Mouse (Mus musculus) neural tube, embryonic 11.5 days (tissue): ENCODE results near the gene Mbd5. TPM values are rescaled to one million over a fixed set of nuclear protein-coding genes. Genes with fewer than 3 reads are reported as not detected.
"Not testable (repeated sequence)": the region's sequence is repeated elsewhere in the genome, so short reads cannot be mapped to it uniquely, and the experiment has no call there.

Experiments
- ATAC-seq: fragments of 200-750 bp; cut with Nextera tagmentation; 2 replicates; pipeline ENCODE4 v1.8.0; 2017; ENCODE audit warnings: moderate number of reproducible peaks, mild to moderate bottlenecking, moderate TSS enrichment, moderate library complexity; ENCODE audit not compliant: insufficient read depth, low FRiP score, low TSS enrichment
- DNase-seq: peaks from one replicate; pipeline ENCODE4 v3.0.0-alpha.2; 2015; ENCODE audit warnings: low spot score
- H3K27ac ChIP-seq: fragments of 300-500 bp; sonication (generic); 2 replicates; pipeline ENCODE4 v1.5.1; 2014; ENCODE audit warnings: low read depth, mild to moderate bottlenecking, low read length
- H3K27me3 ChIP-seq: fragments of 300-500 bp; sonication (generic); 2 replicates; pipeline ENCODE4 v1.6.1; 2014; ENCODE audit warnings: mild to moderate bottlenecking, low read length, mixed read lengths; ENCODE audit not compliant: control insufficient read depth, insufficient read depth
- H3K36me3 ChIP-seq: fragments of 300-500 bp; sonication (generic); 2 replicates; pipeline ENCODE4 v1.6.1; 2014; ENCODE audit warnings: mild to moderate bottlenecking, low read length, moderate library complexity, mixed read lengths; ENCODE audit not compliant: control insufficient read depth, insufficient read depth
- H3K4me1 ChIP-seq: fragments of 300-500 bp; sonication (generic); 2 replicates; pipeline ENCODE4 v1.6.1; 2014; ENCODE audit warnings: low read length, mixed read lengths; ENCODE audit not compliant: control insufficient read depth, insufficient read depth
- H3K4me2 ChIP-seq: fragments of 300-500 bp; sonication (generic); 2 replicates; pipeline ENCODE4 v1.6.1; 2014; ENCODE audit warnings: low read depth, mild to moderate bottlenecking, moderate library complexity
- H3K4me3 ChIP-seq: fragments of 300-500 bp; sonication (generic); 2 replicates; pipeline ENCODE4 v1.5.1; 2014; ENCODE audit warnings: low read depth, low read length
- H3K9ac ChIP-seq: fragments of 300-500 bp; sonication (generic); 2 replicates; pipeline ENCODE4 v1.6.1; 2014; ENCODE audit warnings: mild to moderate bottlenecking, low read length
- H3K9me3 ChIP-seq: fragments of 300-500 bp; sonication (generic); 2 replicates; pipeline ENCODE4 v1.6.1; 2016; ENCODE audit warnings: low read length; ENCODE audit not compliant: control insufficient read depth
- WGBS: fragments of 180-500 bp; shearing (Covaris S2); extraction: QIAGEN DNeasy Blood & Tissue Kit; methylation state at CpG from one replicate; pipeline ENCODE4 v1.1.7; 2014; 5-methylcytosine and 5-hydroxymethylcytosine counted together
- polyA plus RNA-seq: library from polyadenylated mRNA; unstranded; fragments of >200 nt; fragmentation: Nextera tagmentation; extraction: Ambion mirVana; gene quantifications from 2 replicates; pipeline ENCODE4 v1.2.1, GENCODE M21; 2014

The Mbd5 gene
- polyA plus RNA-seq, 1 experiment from 2014 or later = 32.2 TPM

DNA sequence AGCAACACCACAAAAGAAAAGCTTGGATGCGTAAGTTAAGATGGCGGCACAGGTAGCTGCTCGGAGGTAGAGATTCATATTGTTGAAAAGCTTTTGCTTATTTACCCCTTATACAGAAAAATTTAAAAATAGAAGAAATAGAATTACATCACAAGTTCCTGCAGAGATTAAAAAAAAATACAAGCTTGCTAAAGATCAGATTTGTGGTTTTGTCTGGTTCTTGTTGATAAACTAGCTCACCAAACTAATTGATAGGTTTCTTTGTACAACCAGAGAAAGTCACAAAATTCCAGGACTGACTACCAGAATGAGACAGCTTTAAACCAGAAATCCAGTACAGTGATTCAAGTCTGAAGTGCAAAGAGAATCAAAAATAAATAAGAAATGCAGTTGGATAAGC, 242.4 kb downstream of the Mbd5 start:
- 97% methylated on average over 3 of the region's 3 CpGs for WGBS
- Histone ChIP-seq H3K27me3 (no peaks in the 10 kb centered on the region), H3K27ac (no peak overlapping the region), H3K4me2 (no peak overlapping the region), H3K4me3 (no peak overlapping the region), H3K36me3 (no peaks in the 10 kb centered on the region), H3K4me1 (no peaks in the 10 kb centered on the region), H3K9ac (no peak overlapping the region), H3K9me3 (no peaks in the 10 kb centered on the region)
- DNase-seq (no peak), ATAC-seq (no peak)

DNA sequence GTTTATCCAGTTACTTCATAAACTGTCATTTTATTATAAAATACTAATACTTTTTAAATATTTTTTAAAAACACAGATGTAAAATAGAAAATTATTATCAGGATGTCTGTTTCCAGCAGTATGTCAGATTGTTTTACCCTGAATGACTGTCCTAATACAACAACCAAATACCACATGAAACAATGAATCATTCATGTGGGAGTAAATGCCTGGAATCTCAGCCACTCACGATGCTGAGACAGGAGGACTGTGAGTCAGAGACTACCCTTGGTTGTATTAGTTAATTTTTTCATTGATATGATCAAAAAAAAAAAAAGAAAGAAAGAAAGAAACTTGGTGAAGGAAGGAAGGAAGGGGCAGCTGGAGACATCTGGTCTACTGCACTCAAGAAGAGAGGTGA, 254.8 kb downstream of the Mbd5 start:
- 87% methylated on average over 1 of the region's 1 CpGs for WGBS
- ATAC-seq = no peak

DNA sequence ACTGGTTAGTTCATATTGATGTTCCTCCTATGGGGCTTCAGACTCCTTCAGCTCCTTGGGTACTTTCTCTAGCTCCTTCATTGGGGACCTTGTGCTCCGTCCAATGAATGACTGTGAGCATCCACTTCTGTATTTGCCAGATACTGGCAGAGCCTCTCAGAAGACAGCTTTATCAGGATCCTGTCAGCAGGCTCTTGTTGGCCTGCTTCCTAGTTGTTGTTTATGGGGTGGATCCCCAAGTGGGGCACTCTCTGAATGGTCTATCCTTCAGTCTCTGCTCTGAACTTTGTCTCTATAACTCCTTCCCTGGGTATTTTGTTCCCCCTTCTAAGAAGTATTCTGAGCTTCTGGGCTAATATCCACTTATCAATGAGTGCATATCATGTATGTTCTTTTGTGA, 256.4 kb downstream of the Mbd5 start:
- not testable (repeated sequence) for H3K27ac ChIP-seq, H3K4me1 ChIP-seq, H3K9ac ChIP-seq, H3K36me3 ChIP-seq, H3K4me2 ChIP-seq, H3K9me3 ChIP-seq, ATAC-seq, H3K4me3 ChIP-seq, H3K27me3 ChIP-seq, DNase-seq
- 89% methylated on average over 1 of the region's 1 CpGs for WGBS

More for the DNA sequence above, 254.8 kb downstream of the Mbd5 start:
- no peaks in the 10 kb centered on the region for H3K27me3 ChIP-seq
- no peak for DNase-seq
- no peak overlapping the region for H3K9ac ChIP-seq
- no peaks in the 10 kb centered on the region for H3K9me3 ChIP-seq
- H3K4me2 ChIP-seq = no peak overlapping the region
- no peaks in the 10 kb centered on the region for H3K36me3 ChIP-seq
- H3K4me1 ChIP-seq = no peaks in the 10 kb centered on the region
- no peak overlapping the region for H3K27ac ChIP-seq
- H3K4me3 ChIP-seq = no peak overlapping the region

DNA sequence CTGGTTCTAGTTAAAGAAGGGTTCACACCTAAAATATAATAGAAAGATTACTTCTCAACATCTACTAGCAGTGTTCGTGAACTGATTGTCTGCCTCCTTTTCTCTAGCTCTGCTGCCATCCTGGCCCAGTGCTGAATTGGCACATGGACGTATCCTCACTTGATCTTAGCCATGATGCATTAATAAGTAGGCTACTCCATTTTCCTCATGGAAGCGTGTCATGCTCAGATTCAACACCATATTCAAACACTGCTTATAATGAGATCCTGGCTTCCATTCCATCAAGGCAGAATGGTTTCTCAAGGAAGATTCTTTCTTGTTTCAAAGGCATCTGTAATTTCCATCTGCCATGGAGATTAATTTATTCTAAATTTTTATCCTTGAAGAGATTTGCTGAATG, 260.0 kb downstream of the Mbd5 start:
- no peaks in the 10 kb centered on the region for H3K4me1 ChIP-seq
- no peak for DNase-seq
- no peak overlapping the region for H3K27ac ChIP-seq
- H3K4me3 ChIP-seq = no peak overlapping the region
- H3K27me3 ChIP-seq = no peaks in the 10 kb centered on the region
- H3K36me3 ChIP-seq = no peaks in the 10 kb centered on the region
- 92% methylated on average over 3 of the region's 3 CpGs for WGBS
- no peak overlapping the region for H3K9ac ChIP-seq
- no peaks in the 10 kb centered on the region for H3K9me3 ChIP-seq
- no peak for ATAC-seq
- H3K4me2 ChIP-seq = no peak overlapping the region

DNA sequence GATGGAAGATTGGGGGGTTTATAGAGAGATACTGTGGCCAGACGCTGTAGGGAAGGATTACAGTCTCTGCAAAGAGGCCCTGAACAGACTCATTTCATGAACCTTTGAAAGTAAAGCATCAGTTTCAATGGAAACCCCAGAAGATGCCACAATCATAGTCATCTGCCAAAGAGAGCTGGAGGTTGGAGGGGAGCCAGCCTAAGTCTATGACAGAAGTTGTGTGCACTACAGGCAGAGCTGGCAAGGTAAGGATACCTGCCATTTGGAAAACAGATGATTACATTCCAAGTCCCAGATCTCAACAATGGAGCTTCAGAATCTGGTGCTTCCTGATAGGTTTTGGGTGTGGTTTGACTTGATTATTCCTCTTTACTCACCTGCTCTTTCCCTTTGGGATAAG, 261.1 kb downstream of the Mbd5 start:
- ATAC-seq (no peak), DNase-seq (no peak)
- Histone ChIP-seq H3K4me2 (no peak overlapping the region), H3K4me1 (no peaks in the 10 kb centered on the region), H3K27me3 (no peaks in the 10 kb centered on the region), H3K36me3 (no peaks in the 10 kb centered on the region), H3K27ac (no peak overlapping the region), H3K9me3 (no peaks in the 10 kb centered on the region), H3K9ac (no peak overlapping the region), H3K4me3 (no peak overlapping the region)
- 88% methylated on average over 1 of the region's 1 CpGs for WGBS

DNA sequence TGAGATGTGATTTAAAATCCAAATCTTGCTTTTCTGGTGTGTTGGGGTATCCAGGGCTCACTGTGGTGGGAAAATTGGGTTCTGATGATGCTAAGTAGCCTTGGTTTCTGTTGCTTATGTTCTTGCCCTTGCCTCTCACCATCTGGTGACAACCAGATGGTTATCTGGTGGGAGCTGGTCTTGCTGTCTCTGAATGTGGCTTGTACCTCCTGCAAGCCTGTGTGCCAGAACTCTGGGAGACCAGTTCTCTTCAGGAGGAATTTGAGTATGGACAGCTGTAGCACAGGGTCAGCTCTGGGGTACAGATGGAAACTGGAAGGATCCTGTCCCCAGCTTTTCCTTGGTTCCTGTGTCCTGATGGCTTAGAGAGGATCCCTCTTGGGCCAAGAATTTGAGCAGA, 280.4 kb downstream of the Mbd5 start:
- Histone ChIP-seq H3K36me3 (no peaks in the 10 kb centered on the region), H3K4me1 (no peaks in the 10 kb centered on the region), H3K4me3 (no peak overlapping the region), H3K27me3 (no peaks in the 10 kb centered on the region), H3K9ac (no peak overlapping the region), H3K9me3 (no peaks in the 10 kb centered on the region), H3K4me2 (no peak overlapping the region), H3K27ac (no peak overlapping the region)
- no peak for DNase-seq
- ATAC-seq = no peak

DNA sequence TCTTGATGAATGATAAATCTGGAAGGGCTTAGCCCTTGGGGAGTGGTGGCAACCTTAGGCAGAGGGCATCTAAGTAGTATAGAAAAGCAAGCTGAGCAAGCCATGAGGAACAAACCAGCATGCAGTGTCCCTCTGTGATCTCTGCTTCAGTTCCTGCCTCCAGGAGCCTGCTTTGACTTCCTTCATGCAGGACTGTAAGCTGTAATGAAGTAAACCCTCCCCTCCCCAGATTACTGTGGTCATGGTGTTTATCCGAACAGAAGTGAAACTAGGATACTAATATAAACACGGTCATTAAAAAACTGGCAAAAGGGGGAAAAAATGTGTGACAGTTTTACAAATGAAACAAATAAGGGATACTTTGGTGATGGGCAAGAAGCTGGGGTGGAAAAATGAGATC, 284.8 kb downstream of the Mbd5 start:
- Histone ChIP-seq H3K36me3 (no peaks in the 10 kb centered on the region), H3K4me3 (no peak overlapping the region), H3K9me3 (no peaks in the 10 kb centered on the region), H3K27ac (no peak overlapping the region), H3K27me3 (no peaks in the 10 kb centered on the region), H3K4me2 (no peak overlapping the region), H3K4me1 (no peaks in the 10 kb centered on the region), H3K9ac (no peak overlapping the region)
- DNase-seq = no peak
- WGBS = 92% methylated on average over 2 of the region's 2 CpGs
- no peak for ATAC-seq

DNA sequence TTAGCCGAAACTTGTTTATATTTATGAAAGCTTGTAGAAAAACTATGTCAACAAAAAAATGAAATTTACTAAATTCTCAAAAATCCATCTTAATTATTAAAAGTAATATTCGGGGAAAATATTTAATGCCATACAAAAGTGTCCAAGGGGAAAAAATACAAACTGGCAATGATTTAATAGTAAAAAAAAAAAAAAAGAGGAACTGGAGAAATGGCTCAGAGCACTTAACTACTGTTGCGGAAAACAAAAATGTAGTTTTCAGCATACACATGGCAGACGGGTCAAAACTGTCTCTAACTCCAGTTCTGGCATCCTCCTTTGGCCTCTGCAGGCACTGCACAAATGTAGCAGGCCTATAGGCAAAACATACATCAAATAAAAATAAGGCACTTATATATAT, 292.4 kb downstream of the Mbd5 start:
- WGBS = 91% methylated on average over 4 of the region's 4 CpGs
- H3K4me1 ChIP-seq = no peaks in the 10 kb centered on the region
- no peaks in the 10 kb centered on the region for H3K9me3 ChIP-seq
- no peak overlapping the region for H3K4me2 ChIP-seq
- no peaks in the 10 kb centered on the region for H3K27me3 ChIP-seq
- no peak overlapping the region for H3K9ac ChIP-seq
- no peak overlapping the region for H3K4me3 ChIP-seq
- no peak overlapping the region for H3K27ac ChIP-seq
- H3K36me3 ChIP-seq = no peaks in the 10 kb centered on the region
- DNase-seq (no peak), ATAC-seq (no peak)

DNA sequence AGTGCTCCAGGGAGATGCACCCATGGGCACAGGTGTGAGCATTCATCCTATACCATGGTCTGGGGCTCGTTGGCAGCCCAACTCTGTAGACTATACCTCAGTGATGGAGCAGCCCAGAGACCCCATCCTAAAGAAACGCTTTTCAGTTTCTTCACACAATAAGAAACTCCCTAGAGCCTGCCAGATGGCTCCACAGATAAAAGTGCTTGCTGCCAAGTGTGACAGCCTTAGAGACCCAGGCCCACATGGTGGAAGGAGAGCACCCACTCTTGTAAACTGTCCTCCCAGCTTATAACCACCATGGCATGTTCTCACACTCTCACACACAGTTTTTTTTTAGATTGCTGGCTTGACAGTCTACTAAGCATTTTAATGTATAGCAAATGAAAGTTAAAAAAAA, 314.8 kb downstream of the Mbd5 start:
- WGBS = 71% methylated on average over 2 of the region's 2 CpGs
- Histone ChIP-seq H3K27me3 (no peaks in the 10 kb centered on the region), H3K4me1 (no peaks in the 10 kb centered on the region), H3K27ac (no peak overlapping the region), H3K9ac (no peak overlapping the region), H3K4me3 (no peak overlapping the region), H3K9me3 (no peaks in the 10 kb centered on the region), H3K36me3 (no peaks in the 10 kb centered on the region), H3K4me2 (no peak overlapping the region)
- ATAC-seq (no peak), DNase-seq (no peak)
